Mouse (Mus musculus): ENCODE data around the gene Serpinf2.

DNA sequence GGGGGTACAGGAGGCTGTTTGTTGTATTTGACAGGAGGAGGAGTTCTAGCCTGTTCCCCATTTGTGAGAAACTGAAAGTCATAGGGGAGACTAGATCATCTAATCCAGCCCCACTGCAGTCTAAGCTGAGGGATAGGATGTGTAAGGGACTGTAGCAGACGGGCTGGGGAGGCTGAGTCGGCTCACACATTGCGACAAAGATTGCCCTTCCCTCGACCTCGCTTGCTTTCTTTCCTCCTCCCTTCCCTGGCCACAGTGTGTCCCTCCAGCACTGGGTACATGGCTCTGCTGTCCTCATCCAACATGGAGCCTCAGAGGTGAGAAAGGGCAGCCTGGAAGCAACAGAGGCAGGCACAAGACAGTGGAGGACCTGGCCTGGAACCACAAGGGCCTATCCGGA is 25.7 kb upstream of the Serpinf2 start:
- TF ChIP-seq CTCF (IDR thresholded peaks at IDR 0.05; ENCODE audit: control insufficient read depth, insufficient read depth, low read length) (no peak), POLR2A (IDR thresholded peaks at IDR 0.05; ENCODE audit: borderline replicate concordance, control insufficient read depth, low read depth, low read length) (no peak)

Measured in bone marrow, adult 2 months (tissue).